Mouse (Mus musculus): ENCODE data around the gene Morn3. TPM values are rescaled to one million over a fixed set of nuclear protein-coding genes. Genes with fewer than 3 reads are reported as not detected.

Morn3 gene
- total and polyA plus RNA-seq, 3 experiments: not detected

- H3K4me3 ChIP-seq (ENCODE audit: low read depth, low read length): no peak overlapping the region
- no peak for DNase-seq (ENCODE audit: low spot score)
- no peaks in the 10 kb centered on the region for H3K9me3 ChIP-seq (replicated peaks)
- TF ChIP-seq TAL1 (conservative IDR thresholded peaks at IDR 0.05; ENCODE audit: low read depth, low read length): no peak
- TF ChIP-seq POLR2AphosphoS5 (IDR thresholded peaks at IDR 0.05; ENCODE audit: insufficient replicate concordance, low read depth, low read length): no peak
- no peak for TF ChIP-seq GATA1 (IDR thresholded peaks at IDR 0.05; ENCODE audit: borderline replicate concordance, low read length)
- TF ChIP-seq GATA2 (IDR thresholded peaks at IDR 0.05; ENCODE audit: borderline replicate concordance, low read depth, low read length): no peak
- no peak for TF ChIP-seq CTCF (IDR thresholded peaks at IDR 0.05; ENCODE audit: low read depth, low read length)
- peaks cover 28% of the 10 kb centered on the region for H3K27me3 ChIP-seq (ENCODE audit: insufficient read depth, low read length)
- no peak for ATAC-seq (ENCODE audit: extremely low read depth, insufficient number of reproducible peaks, low FRiP score, poor library complexity, severe bottlenecking)
- H3K36me3 ChIP-seq (replicated peaks): peaks cover 5% of the 10 kb centered on the region
- H3K4me1 ChIP-seq (ENCODE audit: insufficient read depth, low read depth, low read length): peaks cover 19% of the 10 kb centered on the region
Observed at GRCm38 (mm10) chr5:123000901-123001300, 45.9 kb downstream of the Morn3 start.

- TF ChIP-seq GATA2 (IDR thresholded peaks at IDR 0.05; ENCODE audit: borderline replicate concordance, low read depth, low read length) (no peak), CTCF (IDR thresholded peaks at IDR 0.05; ENCODE audit: low read depth, low read length) (no peak), TAL1 (conservative IDR thresholded peaks at IDR 0.05; ENCODE audit: low read depth, low read length) (no peak), GATA1 (IDR thresholded peaks at IDR 0.05; ENCODE audit: borderline replicate concordance, low read length) (no peak), POLR2AphosphoS5 (IDR thresholded peaks at IDR 0.05; ENCODE audit: insufficient replicate concordance, low read depth, low read length) (no peak)
- Histone ChIP-seq H3K9me3 (replicated peaks) (no peaks in the 10 kb centered on the region), H3K36me3 (replicated peaks) (peaks cover 13% of the 10 kb centered on the region), H3K4me1 (ENCODE audit: insufficient read depth, low read depth, low read length) (peaks cover 4% of the 10 kb centered on the region), H3K4me3 (ENCODE audit: low read depth, low read length) (no peak overlapping the region), H3K27me3 (ENCODE audit: insufficient read depth, low read length) (0 out of 2 replicates have a peak, but pooled peaks cover 9% of the 10 kb centered on the region)
- DNase-seq (ENCODE audit: low spot score) (no peak), ATAC-seq (ENCODE audit: extremely low read depth, insufficient number of reproducible peaks, low FRiP score, poor library complexity, severe bottlenecking) (no peak)
Observed at GRCm38 (mm10) chr5:122997205-122998204, 49.3 kb downstream of the Morn3 start.

DNA sequence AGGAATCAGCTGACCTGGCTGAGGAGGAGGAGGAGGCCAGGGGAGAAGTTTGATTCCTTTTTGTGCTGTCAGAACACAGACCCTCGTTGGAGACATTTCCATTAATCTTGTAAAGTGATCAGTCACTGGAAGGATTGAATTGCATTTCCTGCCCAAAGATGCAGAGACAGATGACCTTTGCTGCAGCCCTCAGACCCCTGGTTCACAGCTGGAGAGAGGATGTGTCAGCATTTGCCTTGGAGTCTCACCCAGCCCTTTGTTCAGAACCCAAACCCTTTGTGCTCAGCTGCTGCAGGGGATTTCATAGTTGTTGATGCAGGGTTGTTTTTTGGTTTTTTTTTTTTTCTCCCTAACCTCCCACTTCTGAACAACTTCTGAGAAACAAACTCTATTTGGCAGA, 51.9 kb downstream of the Morn3 start:
- Histone ChIP-seq H3K4me3 (ENCODE audit: low read depth, low read length) (no peak overlapping the region), H3K27me3 (ENCODE audit: insufficient read depth, low read length) (no peaks in the 10 kb centered on the region), H3K4me1 (ENCODE audit: insufficient read depth, low read depth, low read length) (peaks cover 22% of the 10 kb centered on the region), H3K9me3 (replicated peaks) (no peaks in the 10 kb centered on the region), H3K36me3 (replicated peaks) (peaks cover 13% of the 10 kb centered on the region)
- DNase-seq (ENCODE audit: low spot score) (no peak), ATAC-seq (ENCODE audit: extremely low read depth, insufficient number of reproducible peaks, low FRiP score, poor library complexity, severe bottlenecking) (no peak)
- no peak for TF ChIP-seq TAL1 (conservative IDR thresholded peaks at IDR 0.05; ENCODE audit: low read depth, low read length)
- no peak for TF ChIP-seq GATA1 (IDR thresholded peaks at IDR 0.05; ENCODE audit: borderline replicate concordance, low read length)
- TF ChIP-seq POLR2AphosphoS5 (IDR thresholded peaks at IDR 0.05; ENCODE audit: insufficient replicate concordance, low read depth, low read length): no peak
- no peak for TF ChIP-seq CTCF (IDR thresholded peaks at IDR 0.05; ENCODE audit: low read depth, low read length)

DNA sequence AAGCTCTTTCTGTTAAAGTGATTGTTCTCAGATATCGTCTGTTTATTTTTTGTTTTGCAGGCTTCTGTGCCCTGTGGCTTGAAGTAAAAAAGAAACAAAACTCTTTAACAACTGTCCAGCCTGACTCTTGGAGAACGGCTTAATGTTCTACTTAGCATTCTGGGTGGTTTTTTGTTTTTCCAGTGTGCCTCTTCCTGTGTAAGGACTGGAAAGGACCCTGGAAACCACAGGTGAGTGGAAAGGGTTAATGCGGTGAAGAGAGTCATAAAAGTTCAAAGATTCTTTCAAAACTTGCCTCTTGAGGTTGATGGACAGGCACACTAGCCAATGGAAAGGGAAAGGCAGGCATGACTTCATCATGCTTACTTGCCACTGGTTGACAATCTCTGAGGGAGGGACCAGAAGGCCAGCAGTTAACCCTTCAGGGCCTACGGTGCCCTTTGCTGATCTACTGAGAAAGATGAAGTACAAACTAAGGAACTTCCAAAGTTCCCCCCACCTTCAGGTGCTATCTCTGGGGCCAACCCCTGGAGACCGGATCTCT, 52.4 kb downstream of the Morn3 start:
- Histone ChIP-seq H3K27me3 (ENCODE audit: insufficient read depth, low read length) (no peaks in the 10 kb centered on the region), H3K36me3 (replicated peaks) (peaks cover 13% of the 10 kb centered on the region), H3K4me1 (ENCODE audit: insufficient read depth, low read depth, low read length) (peaks cover 27% of the 10 kb centered on the region), H3K9me3 (replicated peaks) (no peaks in the 10 kb centered on the region), H3K4me3 (ENCODE audit: low read depth, low read length) (no peak overlapping the region)
- peak; percentile 57 for ATAC-seq (ENCODE audit: extremely low read depth, insufficient number of reproducible peaks, low FRiP score, poor library complexity, severe bottlenecking)
- DNase-seq (ENCODE audit: low spot score): peak; percentile 53
- TF ChIP-seq TAL1 (conservative IDR thresholded peaks at IDR 0.05; ENCODE audit: low read depth, low read length) (no peak), GATA1 (IDR thresholded peaks at IDR 0.05; ENCODE audit: borderline replicate concordance, low read length) (no peak), CTCF (IDR thresholded peaks at IDR 0.05; ENCODE audit: low read depth, low read length) (no peak), GATA2 (IDR thresholded peaks at IDR 0.05; ENCODE audit: borderline replicate concordance, low read depth, low read length) (no peak), POLR2AphosphoS5 (IDR thresholded peaks at IDR 0.05; ENCODE audit: insufficient replicate concordance, low read depth, low read length) (no peak)

GRCm38 (mm10) chr5:122993811-122994210, 53.0 kb downstream of the Morn3 start:
- TF ChIP-seq TAL1 (conservative IDR thresholded peaks at IDR 0.05; ENCODE audit: low read depth, low read length) (no peak), CTCF (IDR thresholded peaks at IDR 0.05; ENCODE audit: low read depth, low read length) (no peak), GATA2 (IDR thresholded peaks at IDR 0.05; ENCODE audit: borderline replicate concordance, low read depth, low read length) (no peak), GATA1 (IDR thresholded peaks at IDR 0.05; ENCODE audit: borderline replicate concordance, low read length) (no peak), POLR2AphosphoS5 (IDR thresholded peaks at IDR 0.05; ENCODE audit: insufficient replicate concordance, low read depth, low read length) (no peak)
- H3K4me3 ChIP-seq (ENCODE audit: low read depth, low read length): no peak overlapping the region
- ATAC-seq (ENCODE audit: extremely low read depth, insufficient number of reproducible peaks, low FRiP score, poor library complexity, severe bottlenecking): no peak

More at GRCm38 (mm10) chr5:122993811-122994210, 53.0 kb downstream of the Morn3 start:
- Histone ChIP-seq H3K4me1 (ENCODE audit: insufficient read depth, low read depth, low read length) (peaks cover 29% of the 10 kb centered on the region), H3K9me3 (replicated peaks) (no peaks in the 10 kb centered on the region), H3K36me3 (replicated peaks) (peaks cover 13% of the 10 kb centered on the region), H3K27me3 (ENCODE audit: insufficient read depth, low read length) (no peaks in the 10 kb centered on the region)
- no peak for DNase-seq (ENCODE audit: low spot score)

Measured in G1E (cell line).